Mouse (Mus musculus) central nervous system, embryonic 18 days (tissue): ENCODE data around the gene Gls2. TPM values are rescaled to one million over a fixed set of nuclear protein-coding genes. Genes with fewer than 3 reads are reported as not detected.

ENCODE experiments used
- polyA plus RNA-seq: library from polyadenylated mRNA; depleted of rRNA; stranded (reverse); fragments of >200 nt; gene quantifications from 2 replicates; pipeline ENCODE4 v1.2.3, GENCODE M21; 2012; rRNA removed

Gls2 gene
- 4.4 and 4.9 TPM in 2 replicates for polyA plus RNA-seq

GRCm38 (mm10) chr10:128194024-128194550 lies at the start of gene Gls2:
Gene Gls2 (plus strand): TSS chr10:128194457.

GRCm38 (mm10) chr10:128179989-128180388 lies 14.3 kb upstream of the Gls2 start, which contains the start of gene Rbms2:
Gene Rbms2 (minus strand): TSS chr10:128180297.

GRCm38 (mm10) chr10:128211390-128212108 lies 17.3 kb downstream of the Gls2 start, which contains the start of gene Spryd4:
Gene Spryd4 (minus strand): TSS chr10:128211807.

GRCm38 (mm10) chr10:128225538-128225937 lies 31.3 kb downstream of the Gls2 start, which contains the start of gene Mip:
Gene Mip (plus strand): TSS chr10:128225838.

GRCm38 (mm10) chr10:128231697-128232419 lies 37.6 kb downstream of the Gls2 start, which contains the start of gene Timeless:
Gene Timeless (plus strand): TSS chr10:128232065.

GRCm38 (mm10) chr10:128253677-128254255 lies 59.5 kb downstream of the Gls2 start, which contains the start of gene Apon:
Gene Apon (plus strand): TSS chr10:128254096.

Other genes starting within 250 kb of the Gls2 start
- not detected in 2 replicates for gene Hsd17b6, start 186.8 kb upstream of the Gls2 start, polyA plus RNA-seq
- 28.8 and 29.3 TPM in 2 replicates for gene Prim1, start 179.3 kb upstream of the Gls2 start, polyA plus RNA-seq
- gene Naca, start 158.9 kb upstream of the Gls2 start, polyA plus RNA-seq: 338 and 351 TPM in 2 replicates
- gene Ptges3, start 135.5 kb upstream of the Gls2 start, polyA plus RNA-seq: 78.8 and 81.9 TPM in 2 replicates
- gene Atp5b, start 111.2 kb upstream of the Gls2 start, polyA plus RNA-seq: 1,417 and 1,472 TPM in 2 replicates
- gene Baz2a, start 102.9 kb upstream of the Gls2 start, polyA plus RNA-seq: 23.7 and 23.9 TPM in 2 replicates
- gene Rbms2, start 14.2 kb upstream of the Gls2 start, polyA plus RNA-seq: 15.2 and 16.2 TPM in 2 replicates
- 13.7 and 13.9 TPM in 2 replicates for gene Spryd4, start 17.4 kb downstream of the Gls2 start, polyA plus RNA-seq
- 0.05 and 0.11 TPM in 2 replicates for gene Mip, start 31.4 kb downstream of the Gls2 start, polyA plus RNA-seq
- 8.5 and 8.8 TPM in 2 replicates for gene Timeless, start 37.6 kb downstream of the Gls2 start, polyA plus RNA-seq
- 0.12 TPM in 2 replicates for gene Apon, start 59.6 kb downstream of the Gls2 start, polyA plus RNA-seq
- gene Apof, start 74.2 kb downstream of the Gls2 start, polyA plus RNA-seq: 0.12 and 0.17 TPM in 2 replicates
- 33.4 and 33.7 TPM in 2 replicates for gene Stat2, start 76.1 kb downstream of the Gls2 start, polyA plus RNA-seq
- 0.12 and 0.13 TPM in 2 replicates for gene Il23a, start 104.3 kb downstream of the Gls2 start, polyA plus RNA-seq
- 30.4 and 30.5 TPM in 2 replicates for gene Pan2, start 108.9 kb downstream of the Gls2 start, polyA plus RNA-seq
- 88.9 and 96.2 TPM in 2 replicates for gene Cnpy2, start 128.0 kb downstream of the Gls2 start, polyA plus RNA-seq
- gene Cs, start 143.3 kb downstream of the Gls2 start, polyA plus RNA-seq: 197 and 201 TPM in 2 replicates
- gene Coq10a, start 174.5 kb downstream of the Gls2 start, polyA plus RNA-seq: 86.2 and 87.5 TPM in 2 replicates
- 41.2 and 46.4 TPM in 2 replicates for gene Ankrd52, start 182.7 kb downstream of the Gls2 start, polyA plus RNA-seq
- gene Slc39a5, start 206.8 kb downstream of the Gls2 start, polyA plus RNA-seq: 0.53 and 0.54 TPM in 2 replicates
- 95.9 and 102 TPM in 2 replicates for gene Nabp2, start 217.0 kb downstream of the Gls2 start, polyA plus RNA-seq
- 84.4 and 89.6 TPM in 2 replicates for gene Rnf41, start 217.2 kb downstream of the Gls2 start, polyA plus RNA-seq